Mouse (Mus musculus): ENCODE data around the gene Adarb1.

Gene Adarb1

GRCm38 (mm10) chr10:77308978-77309377 is 109.1 kb downstream of the Adarb1 start:
- DNase-seq, result no peak

- no peak for DNase-seq
Observed at GRCm38 (mm10) chr10:77305766-77306165, 112.3 kb downstream of the Adarb1 start.

GRCm38 (mm10) chr10:77304840-77305533 is 113.1 kb downstream of the Adarb1 start:
- DNase-seq, result no peak

- DNase-seq, result no peak
Observed at GRCm38 (mm10) chr10:77304362-77304761, 113.7 kb downstream of the Adarb1 start.

GRCm38 (mm10) chr10:77300934-77301297 is 117.2 kb downstream of the Adarb1 start:
- DNase-seq, result no peak

- DNase-seq, result no peak
Observed at GRCm38 (mm10) chr10:77300237-77300933, 117.7 kb downstream of the Adarb1 start.

GRCm38 (mm10) chr10:77299194-77299593 is 118.9 kb downstream of the Adarb1 start:
- DNase-seq, result no peak

- DNase-seq, result no peak
Observed at GRCm38 (mm10) chr10:77298621-77299020, 119.4 kb downstream of the Adarb1 start.

GRCm38 (mm10) chr10:77294691-77295090 is 123.4 kb downstream of the Adarb1 start:
- peak; percentile 81 to 86 for DNase-seq

GRCm38 (mm10) chr10:77290624-77291366 is 127.3 kb downstream of the Adarb1 start:
- no peak for DNase-seq

- no peak for DNase-seq
Observed at GRCm38 (mm10) chr10:77289559-77289958, 128.5 kb downstream of the Adarb1 start.

- no peak for DNase-seq
Observed at GRCm38 (mm10) chr10:77288639-77289195, 129.4 kb downstream of the Adarb1 start.

GRCm38 (mm10) chr10:77287626-77288025 is 130.4 kb downstream of the Adarb1 start:
- peak in 1 of 2 experiments; percentile 42 for DNase-seq

GRCm38 (mm10) chr10:77284832-77285231 is 133.2 kb downstream of the Adarb1 start:
- DNase-seq, result no peak

GRCm38 (mm10) chr10:77282822-77283221 is 135.2 kb downstream of the Adarb1 start:
- DNase-seq, result peak; percentile 88 to 92

GRCm38 (mm10) chr10:77282085-77282484 is 136.0 kb downstream of the Adarb1 start:
- peak in 1 of 2 experiments; percentile 6 for DNase-seq

- DNase-seq, result peak; percentile 52 to 57
Observed at GRCm38 (mm10) chr10:77273798-77274197, 144.3 kb downstream of the Adarb1 start.

GRCm38 (mm10) chr10:77272980-77273730 is 144.9 kb downstream of the Adarb1 start:
- peak; percentile 92 to 95 for DNase-seq

GRCm38 (mm10) chr10:77269129-77269528 is 148.9 kb downstream of the Adarb1 start:
- DNase-seq, result no peak

- no peak for DNase-seq
Observed at GRCm38 (mm10) chr10:77267027-77267426, 151.0 kb downstream of the Adarb1 start.

- DNase-seq, result no peak
Observed at GRCm38 (mm10) chr10:77266281-77266680, 151.8 kb downstream of the Adarb1 start.

GRCm38 (mm10) chr10:77260166-77260875 is 157.7 kb downstream of the Adarb1 start:
- DNase-seq, result no peak
